In genomic region chr1:156284851-156285540, GRCm38 (mm10) we compare ENCODE assay signal across 18 mouse cellular contexts. TPM values are rescaled to one million over a fixed set of nuclear protein-coding genes. Genes with fewer than 3 reads are reported as not detected.
DNase-seq lines count a peak whose midpoint lies in the region; TF ChIP-seq lines count a peak whose summit lies in the region.
"Had no signal": no experiment of that assay in that cellular context is flagged by ENCODE, and none has a peak within 500 bp of the region (broad histone marks: within the 10 kb centered on the region; RNA-seq: fewer than 3 reads in every experiment).

No protein-coding gene starts in this region.

- H3K4me1 ChIP-seq in MEL (ENCODE audit: control insufficient read depth in 1 of 2, insufficient read depth in 2 of 2, low read length in 2 of 2), result peaks cover 12 to 13% of the 10 kb centered on the region in 2 experiments
- H3K4me1 ChIP-seq: forebrain, embryonic 15.5 days; hindbrain, embryonic 10.5 days; neural tube, embryonic 12.5 days had no signal

- peak overlapping the region; percentile 40; the same call in 1 of the 2 replicates for H3K27ac ChIP-seq in MEL (ENCODE audit: control insufficient read depth, low read depth, low read length)
- H3K27ac ChIP-seq: forebrain, embryonic 15.5 days; heart, embryonic 13.5 days; hindbrain, embryonic 10.5 days; neural tube, embryonic 12.5 days had no signal

- no peaks in the 10 kb centered on the region for H3K27me3 ChIP-seq in MEL (ENCODE audit: control insufficient read depth in 1 of 2, insufficient read depth in 2 of 2, low read length in 2 of 2)
- H3K27me3 ChIP-seq: forebrain, embryonic 15.5 days; heart, embryonic 13.5 days; neural tube, embryonic 12.5 days had no signal

- TF ChIP-seq EP300 in MEL (IDR thresholded peaks at IDR 0.05; ENCODE audit: low read depth in 1 of 2, low read length in 2 of 2), result no peak

- TF ChIP-seq RAD21 in MEL (IDR thresholded peaks at IDR 0.05; ENCODE audit: low read depth, low read length), result no peak

- TF ChIP-seq POLR2A in MEL (IDR thresholded peaks at IDR 0.05; ENCODE audit: control insufficient read depth in 1 of 2, insufficient read depth in 1 of 2, low read depth in 1 of 2, low read length in 2 of 2, poor library complexity in 1 of 2), result no peak

- DNase-seq in left cerebral cortex, adult 18-20 months (ENCODE audit: low spot score in 2 of 2), result peak; percentile 40
- DNase-seq in left cerebral cortex, postnatal 4 days, result no peak
- DNase-seq in MEL (ENCODE audit: low read depth, low spot score) (no peak), adipocyte (ENCODE audit: low spot score) (peak; percentile 47)
- DNase-seq in ovary, postnatal 14 days (ENCODE audit: low spot score), result peak; percentile 40
- DNase-seq in cerebellum, postnatal 36 days, result no peak
- DNase-seq in gastrocnemius, postnatal 25 days, result no peak
- DNase-seq: adrenal gland, postnatal 14 days; gastrocnemius, postnatal 14 days; kidney, adult 9 months; liver; lung, embryonic 14.5 days; retina, postnatal 1 day had no signal

- no peaks in the 10 kb centered on the region for H3K79me2 ChIP-seq in MEL (ENCODE audit: control insufficient read depth, insufficient read depth, low read length, poor library complexity)

- intact Hi-C loops in left cerebral cortex, postnatal 4 days (cut with DNase I), result no loop called here

- peaks cover 0 to 22% of the 10 kb centered on the region in 2 experiments; a peak in 2 of 4 replicates for H3K36me3 ChIP-seq in MEL (ENCODE audit: control insufficient read depth in 1 of 2, insufficient read depth in 2 of 2, low read length in 2 of 2)
- H3K36me3 ChIP-seq: forebrain, embryonic 15.5 days; heart, embryonic 13.5 days; hindbrain, embryonic 10.5 days; neural tube, embryonic 12.5 days had no signal

- no peak overlapping the region for H3K4me3 ChIP-seq in MEL (ENCODE audit: control insufficient read depth in 1 of 2, insufficient read depth in 1 of 2, low read depth in 2 of 2, low read length in 2 of 2)
- H3K4me3 ChIP-seq: forebrain, embryonic 15.5 days; heart, embryonic 13.5 days; hindbrain, embryonic 10.5 days; neural tube, embryonic 12.5 days had no signal

- TF ChIP-seq CTCF in MEL (IDR thresholded peaks at IDR 0.05 in 2 of 3, conservative IDR thresholded peaks at IDR 0.05 in 1 of 3; ENCODE audit: control insufficient read depth in 1 of 3, insufficient read depth in 1 of 3, low read depth in 2 of 3, low read length in 3 of 3, poor library complexity in 1 of 3, severe bottlenecking in 1 of 3), result no peak

- no peaks in the 10 kb centered on the region for H3K9me3 ChIP-seq in MEL (replicated peaks; ENCODE audit: insufficient read depth, low read length)
- H3K9me3 ChIP-seq: forebrain, embryonic 15.5 days; heart, embryonic 13.5 days; hindbrain, embryonic 10.5 days; neural tube, embryonic 12.5 days had no signal

- 0 out of 2 replicates have a peak overlapping the region, but pooled peaks have one; percentile 13 for H3K9ac ChIP-seq in MEL (ENCODE audit: control insufficient read depth, low read depth, low read length, poor library complexity, severe bottlenecking)
- H3K9ac ChIP-seq: forebrain, embryonic 15.5 days; heart, embryonic 13.5 days; lung, embryonic 14.5 days; neural tube, embryonic 12.5 days had no signal

TF ChIP-seq in MEL, 35 proteins besides CTCF, POLR2A, EP300 and RAD21:
- TF ChIP-seq RCOR1 (IDR thresholded peaks at IDR 0.05; ENCODE audit: low read depth, low read length), result no peak
- TF ChIP-seq UBTF (IDR thresholded peaks at IDR 0.05; ENCODE audit: borderline replicate concordance, insufficient read depth, low read depth, low read length), result no peak
- TF ChIP-seq HCFC1 (IDR thresholded peaks at IDR 0.05; ENCODE audit: low read depth, low read length), result no peak
- no peak for TF ChIP-seq TCF12 (IDR thresholded peaks at IDR 0.05; ENCODE audit: low read depth, low read length)
- TF ChIP-seq SIN3A (IDR thresholded peaks at IDR 0.05; ENCODE audit: low read length), result no peak
- TF ChIP-seq POLR2AphosphoS5 (IDR thresholded peaks at IDR 0.05; ENCODE audit: borderline replicate concordance, low read depth, low read length), result no peak
- TF ChIP-seq MAFK (IDR thresholded peaks at IDR 0.05; ENCODE audit: borderline replicate concordance, low read depth, low read length), result no peak
- no peak for TF ChIP-seq NELFE (IDR thresholded peaks at IDR 0.05; ENCODE audit: low read depth, low read length)
- TF ChIP-seq GATA1 (IDR thresholded peaks at IDR 0.05; ENCODE audit: low read depth, low read length), result no peak
- no peak for TF ChIP-seq ZNF384 (IDR thresholded peaks at IDR 0.05; ENCODE audit: low read depth, low read length)

RNA-seq across cellular contexts. Expression of gene Tdrd5, which starts 18.5 kb away (rescaled TPM):
- 1 to 10 TPM; 2.2 to 3.3 TPM for total RNA-seq in left cerebral cortex, adult 18-20 months (2021)
- total RNA-seq in left cerebral cortex, postnatal 4 days (2021), result 1 to 10 TPM; 3.5 to 3.7 TPM
- 3.4 TPM in 2 replicates for total RNA-seq in MEL (2012; rRNA removed)
- polyA plus RNA-seq in MEL (2012; ENCODE audit: insufficient read depth in 1 of 2, insufficient read length in 2 of 2, low read depth in 1 of 2, low replicate concordance in 2 of 2, missing spikeins in 1 of 2), result 1 to 10 TPM in 1 of 2 experiments, not detected in 1; 4.1 TPM
- not detected for total RNA-seq in gastrocnemius, postnatal 25 days (2021)
- total RNA-seq: gastrocnemius, postnatal 14 days had no signal
- polyA plus RNA-seq: CD4-positive, CD25-positive, alpha-beta regulatory T cell, adult 4 months; hindbrain, embryonic 10.5 days had no signal

RNA-seq across cellular contexts. Expression of gene Nphs2, which starts 25.5 kb away (rescaled TPM):
- total RNA-seq in left cerebral cortex, adult 18-20 months (2021), result under 1 TPM; 0.68 to 1.00 TPM
- total RNA-seq in left cerebral cortex, postnatal 4 days (2021), result 1 to 10 TPM in 1 of 2 experiments, under 1 TPM in 1; 0.97 to 1.1 TPM
- not detected in 2 replicates for total RNA-seq in MEL (2012; rRNA removed)
- not detected for polyA plus RNA-seq in MEL (2012; ENCODE audit: insufficient read depth in 1 of 2, insufficient read length in 2 of 2, low read depth in 1 of 2, low replicate concordance in 2 of 2, missing spikeins in 1 of 2)
- not detected for total RNA-seq in gastrocnemius, postnatal 25 days (2021)
- total RNA-seq: adrenal gland, postnatal 14 days had no signal
- polyA plus RNA-seq: CD4-positive, CD25-positive, alpha-beta regulatory T cell, adult 4 months; heart, embryonic 13.5 days; hindbrain, embryonic 10.5 days; lung, embryonic 14.5 days; neural tube, embryonic 12.5 days had no signal

Comparison
In these comparisons a context has a peak if more than half of its experiments do, and no peak if none do; other contexts are left out.
1. DNase-seq: peak in left cerebral cortex, adult 18-20 months (2 of 2), adipocyte (single experiment) and ovary, postnatal 14 days (single experiment); none in left cerebral cortex, postnatal 4 days (single experiment), MEL (single experiment), cerebellum, postnatal 36 days (0 of 2) and gastrocnemius, postnatal 25 days (single experiment).